Mouse (Mus musculus): ENCODE measurements around the gene Edf1.
A peak's percentile ranks its signal among the peaks of the same experiment; 100 is the strongest.
"Not testable (repeated sequence)": the region's sequence is repeated elsewhere in the genome, so short reads cannot be mapped to it uniquely, and the experiment has no call there.

The Edf1 gene

DNA sequence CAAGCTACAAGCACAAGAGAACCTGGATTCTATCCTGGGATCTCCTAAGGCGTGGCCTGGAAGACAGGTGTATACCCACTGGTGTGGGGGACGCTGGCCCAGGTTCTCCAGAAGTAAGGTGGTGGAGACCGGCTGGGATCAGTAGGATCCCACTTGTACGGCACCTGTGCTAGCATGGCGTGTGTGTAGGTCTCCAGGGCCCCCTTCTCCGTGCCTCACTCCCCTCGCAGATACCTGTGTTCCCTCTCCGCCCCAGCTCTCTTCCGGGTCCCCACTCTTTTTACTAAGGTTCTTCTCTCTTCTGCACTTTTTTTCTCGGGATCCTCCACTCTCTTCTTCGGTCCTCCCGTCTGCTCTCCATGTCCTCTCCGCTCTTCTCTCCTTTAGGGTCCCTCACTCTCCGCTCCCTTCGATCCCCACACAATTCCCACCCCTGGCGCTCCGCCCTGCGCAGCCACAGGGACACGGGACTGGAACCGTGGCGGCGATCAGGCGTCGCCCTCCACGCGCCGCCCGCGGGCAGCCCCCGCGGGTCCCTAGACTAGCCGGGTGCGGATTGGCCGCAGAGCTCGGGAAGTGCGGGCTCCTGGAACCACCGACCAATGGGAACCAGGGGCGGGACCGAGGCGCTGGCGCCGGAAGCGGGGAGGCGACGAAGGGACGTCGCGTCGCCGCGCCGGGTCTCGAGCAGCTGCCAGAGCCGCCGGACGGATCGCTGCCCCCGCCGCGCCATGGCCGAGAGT, at the start of gene Edf1:
Gene Edf1, plus strand, starts transcription at position 627 of the 743 bp plus-strand sequence.
- peak; percentile 96 for DNase-seq

DNA sequence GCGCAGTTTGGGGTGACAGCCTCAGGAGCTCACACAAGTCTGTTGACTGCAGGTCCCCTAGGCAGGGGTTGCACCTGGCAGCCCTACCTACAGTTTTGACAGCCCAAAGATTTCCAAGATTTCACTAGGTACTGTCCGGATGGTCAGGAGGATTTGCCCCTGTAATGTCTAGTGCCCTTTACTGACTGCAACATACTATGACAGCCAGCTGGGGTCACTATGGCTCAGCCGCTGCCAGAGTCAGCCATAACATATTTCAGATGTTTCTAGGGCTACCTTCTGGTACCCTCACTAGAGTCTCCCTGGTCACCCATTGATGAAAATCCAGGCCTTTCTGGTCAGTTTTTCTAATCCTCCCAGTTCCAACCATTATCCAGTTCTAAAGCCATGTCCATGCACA, 47.7 kb upstream of the Edf1 start:
- no peak for DNase-seq

DNA sequence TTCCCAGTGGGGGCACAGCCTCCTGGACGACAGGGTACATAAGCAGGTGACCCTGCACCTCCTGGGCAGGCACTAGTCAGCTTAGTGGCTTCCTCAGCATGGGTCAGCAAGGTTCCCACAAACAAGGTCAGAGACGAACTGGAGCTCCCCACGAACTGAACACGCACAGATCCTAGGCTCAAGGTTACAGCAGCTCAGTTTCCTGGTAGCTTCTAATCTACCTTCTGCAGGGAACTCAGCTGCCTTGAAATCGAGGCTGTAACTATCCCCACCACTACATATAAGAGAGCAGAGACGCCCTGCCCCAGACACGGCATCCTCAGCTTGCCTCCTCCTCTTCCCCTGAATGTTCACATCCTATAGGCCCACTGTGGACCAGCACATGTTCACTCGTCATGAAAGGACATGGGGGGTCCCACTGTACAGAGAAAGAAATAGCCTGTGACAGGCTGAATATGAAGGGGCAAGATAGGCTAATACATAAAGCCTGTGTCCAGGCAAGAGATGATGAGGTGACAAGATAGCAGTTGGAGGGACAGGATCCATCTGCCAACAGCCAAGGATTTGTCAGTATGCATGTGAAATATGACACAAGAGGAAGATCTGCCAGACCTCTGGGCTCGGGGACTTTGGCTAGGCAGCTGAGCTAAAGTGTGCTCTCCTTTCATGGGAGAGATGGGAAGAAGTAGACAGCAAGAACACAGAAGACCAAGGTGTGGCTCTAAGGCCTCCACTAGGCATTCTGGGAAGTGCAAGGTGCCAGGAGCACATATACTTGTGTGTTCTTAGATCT, 30.9 kb upstream of the Edf1 start:
- DNase-seq, result no peak

DNA sequence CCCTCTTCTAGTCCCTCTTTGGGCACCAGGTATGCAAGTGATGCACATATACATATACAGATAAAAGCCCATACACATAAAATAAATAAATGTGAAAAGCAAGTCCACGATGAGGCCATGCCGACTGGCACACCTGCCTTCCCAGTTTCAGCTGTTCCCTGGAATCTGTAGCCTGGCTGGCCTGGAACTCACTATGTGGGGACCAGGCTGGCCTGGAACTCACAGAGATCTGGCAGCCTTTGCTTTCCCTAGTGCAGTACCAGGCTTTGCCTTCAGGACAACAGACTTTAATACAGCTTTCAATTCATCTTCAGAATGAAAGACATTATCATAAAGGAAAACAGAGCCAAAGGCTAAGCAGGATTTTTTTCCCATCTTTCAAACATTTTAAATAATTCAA, 23.9 kb upstream of the Edf1 start:
- DNase-seq, result no peak

GRCm38 (mm10) chr2:25534178-25534865, 23.3 kb upstream of the Edf1 start:
- peak; percentile 86 for DNase-seq

DNA sequence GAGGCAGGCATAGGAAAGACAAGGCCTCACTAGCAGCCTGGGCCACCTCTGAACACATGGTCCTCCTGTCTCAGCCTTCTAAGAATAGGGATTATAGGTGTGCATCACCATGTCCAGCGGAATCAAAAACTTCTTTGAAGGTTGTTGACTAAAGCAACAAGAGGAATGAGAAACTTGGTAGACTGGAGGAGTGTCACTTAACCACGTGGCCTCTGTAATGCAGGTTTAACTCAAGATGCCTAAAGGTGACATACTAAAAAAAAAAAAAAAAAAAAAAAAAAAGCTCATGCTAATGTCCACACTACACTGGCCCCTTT, 22.8 kb upstream of the Edf1 start:
- no peak for DNase-seq

DNA sequence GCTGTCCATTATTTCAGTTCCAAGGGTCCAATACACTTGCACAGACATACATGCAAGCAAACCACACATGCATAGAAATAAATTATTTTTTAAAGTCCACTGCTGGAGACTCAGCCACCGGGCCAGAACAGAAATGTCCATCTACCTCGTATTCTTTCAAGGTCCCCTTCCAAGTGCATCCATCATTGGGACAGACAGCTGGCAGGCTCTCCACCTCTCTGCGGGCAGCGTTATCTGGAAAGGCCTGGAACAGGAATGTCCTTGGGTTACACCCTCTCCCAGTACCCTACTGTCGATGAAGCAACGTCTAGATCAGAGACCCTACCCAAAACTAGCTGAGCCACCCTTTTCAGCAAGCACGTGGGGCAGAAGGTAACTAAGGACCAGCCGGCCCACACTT, 21.1 kb upstream of the Edf1 start:
- DNase-seq, result no peak

DNA sequence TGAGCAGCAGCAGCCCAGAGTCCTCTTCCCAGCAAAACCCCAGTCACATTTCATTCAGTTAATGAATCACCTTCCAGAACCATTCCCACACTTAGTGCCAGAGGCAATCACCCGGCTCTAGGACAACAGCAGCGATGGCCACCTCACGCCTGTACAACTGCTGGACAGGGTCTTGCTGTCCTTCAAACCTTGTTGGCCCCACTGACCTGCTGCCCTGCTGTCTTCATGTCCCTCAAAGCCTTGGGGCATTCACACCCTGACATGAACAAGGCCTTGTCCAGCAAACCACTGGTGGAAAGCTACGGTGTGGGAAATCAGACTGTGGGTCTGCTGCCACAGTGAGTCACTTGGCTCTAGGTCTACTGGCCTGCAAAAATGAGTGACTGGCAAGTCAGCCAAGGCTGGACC, 17.1 kb upstream of the Edf1 start:
- no peak for DNase-seq

- DNase-seq, result no peak
Measured at GRCm38 (mm10) chr2:25541644-25542367, 15.8 kb upstream of the Edf1 start.

DNA sequence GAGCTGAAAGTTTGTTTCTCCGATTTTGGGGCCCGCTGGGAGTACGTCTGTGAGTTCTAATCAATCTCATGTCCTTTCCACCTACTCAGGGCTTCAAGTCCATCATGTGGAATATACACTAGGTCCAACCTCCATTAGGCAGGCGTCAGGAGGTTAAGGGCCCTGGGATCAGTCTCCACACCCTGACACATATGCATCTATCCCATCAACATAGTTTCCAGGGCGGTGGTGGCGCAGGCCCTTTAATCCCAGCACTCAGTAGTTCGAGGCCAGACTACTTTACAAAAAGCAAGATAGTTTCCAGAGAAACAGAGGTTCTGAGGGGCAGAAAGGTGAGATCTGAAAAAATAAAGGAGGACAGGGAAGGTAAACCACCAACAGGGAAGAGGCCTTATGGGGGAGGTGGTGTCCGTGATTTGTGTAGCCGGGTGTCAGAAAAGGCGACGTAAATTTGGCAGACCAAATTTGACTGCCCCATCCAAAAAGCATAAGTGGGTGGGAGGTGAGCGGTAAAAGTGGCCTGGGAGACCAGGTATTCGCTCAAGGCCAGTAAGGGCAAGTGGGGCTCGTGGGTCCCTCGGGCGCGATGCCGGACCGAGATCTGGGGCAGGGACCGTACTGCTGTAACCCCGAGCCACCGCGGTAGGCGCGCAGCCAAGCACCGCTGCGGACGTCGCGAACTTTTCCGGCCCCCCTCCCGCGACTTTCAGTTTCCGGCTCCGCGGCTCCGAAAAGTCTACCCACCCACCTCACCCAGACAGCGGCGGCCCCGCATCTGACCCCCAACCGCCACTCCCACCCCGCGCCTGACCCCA, 11.4 kb upstream of the Edf1 start:
- DNase-seq, result peak; percentile 37

DNA sequence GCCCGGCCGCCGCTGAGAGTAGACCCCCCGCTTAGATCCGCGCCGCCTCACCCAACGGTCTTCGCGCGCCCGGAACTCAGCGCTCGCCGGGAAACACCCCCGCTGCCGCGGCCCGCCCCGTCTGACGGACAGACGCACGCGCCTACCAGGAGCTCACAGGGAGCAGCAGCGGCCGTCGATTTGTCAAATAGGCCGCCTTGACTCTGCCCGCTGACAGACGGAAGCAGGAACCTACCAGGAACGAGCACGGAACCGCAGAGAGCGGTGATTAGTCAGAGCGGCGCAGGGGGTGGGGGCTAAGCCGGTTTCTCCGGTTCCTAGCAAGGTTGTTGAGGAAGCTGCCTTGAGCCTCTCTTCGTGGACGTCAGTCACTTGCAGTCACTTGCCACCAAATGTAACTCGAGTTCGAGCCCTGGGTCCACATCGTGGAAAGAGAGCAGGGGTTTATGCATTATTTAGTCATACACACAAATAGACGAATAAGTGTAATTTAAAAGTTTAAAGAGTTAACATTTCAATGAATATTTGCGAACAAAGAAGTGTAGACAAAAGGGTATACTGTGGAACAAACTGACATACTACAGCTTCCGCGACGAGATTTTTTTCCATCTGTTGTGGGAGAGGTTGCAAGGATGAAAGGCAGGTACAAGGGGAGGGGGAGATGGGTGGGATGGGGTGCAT, 10.7 kb upstream of the Edf1 start, which contains the start of gene Traf2:
Gene Traf2, minus strand, starts transcription at position 130 of the 681 bp plus-strand sequence.
- DNase-seq, result peak; percentile 98

- peak; percentile 27 for DNase-seq
Measured at GRCm38 (mm10) chr2:25549021-25549991, 8.3 kb upstream of the Edf1 start.

DNA sequence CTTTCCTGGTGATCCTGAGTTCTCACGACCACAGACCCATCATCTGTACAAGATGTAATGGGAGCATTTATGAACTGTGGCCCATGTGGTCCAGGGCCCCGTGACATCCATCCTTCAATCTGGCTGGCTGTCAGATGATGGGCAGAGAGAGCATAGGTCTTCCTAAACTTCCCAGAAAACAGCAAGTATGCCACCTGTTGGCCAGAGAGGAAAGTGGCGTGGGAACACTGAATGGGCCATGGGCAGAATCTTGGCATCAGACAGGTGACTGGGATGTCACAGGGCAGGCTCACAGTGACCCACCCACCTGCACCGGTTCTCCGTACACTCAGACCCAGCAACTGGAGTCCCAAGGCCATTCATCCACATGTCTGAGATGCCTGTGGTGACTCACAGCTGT, 6.5 kb upstream of the Edf1 start:
- DNase-seq, result peak; percentile 74

- DNase-seq, result peak; percentile 3
Measured at GRCm38 (mm10) chr2:25553171-25553786, 4.4 kb upstream of the Edf1 start.

DNA sequence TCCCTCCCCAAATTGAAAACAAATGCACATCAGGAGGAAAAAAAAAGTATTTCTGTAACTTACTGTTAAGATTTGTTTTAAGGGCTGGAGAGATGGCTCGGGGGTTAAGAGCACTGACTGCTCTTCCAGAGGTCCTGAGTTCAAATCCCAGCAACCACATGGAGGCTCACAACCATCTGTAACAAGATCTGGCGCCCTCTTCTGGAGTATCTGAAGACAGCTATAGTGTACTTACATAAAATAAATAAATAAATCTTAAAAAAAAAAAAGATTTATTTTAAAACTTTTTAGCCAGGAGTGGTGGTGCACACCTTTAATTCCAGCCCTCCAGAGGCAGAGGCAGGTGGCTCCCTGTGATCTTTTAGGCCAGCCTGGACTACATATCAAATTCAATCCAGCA, 2.2 kb upstream of the Edf1 start:
- not testable (repeated sequence) for DNase-seq

DNA sequence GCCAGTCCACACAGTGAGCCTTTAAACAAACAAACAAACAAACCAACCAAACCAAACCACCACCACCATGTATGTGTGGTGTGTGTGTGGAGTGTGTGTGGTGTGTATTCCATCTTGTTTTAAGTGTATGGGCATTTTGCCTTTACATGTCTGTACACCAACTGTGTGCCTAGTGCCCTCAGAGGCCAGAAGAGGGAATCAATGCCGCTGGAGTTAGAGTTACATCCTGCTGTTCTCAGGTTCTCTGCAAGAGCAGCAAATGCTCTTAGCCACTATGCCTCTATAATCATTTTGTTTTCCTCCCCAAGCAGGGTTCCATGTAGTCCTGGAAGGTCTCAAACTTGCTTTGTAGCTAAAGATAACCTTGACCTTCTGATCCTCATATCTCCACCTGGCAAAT, 1.4 kb upstream of the Edf1 start:
- no peak for DNase-seq

DNA sequence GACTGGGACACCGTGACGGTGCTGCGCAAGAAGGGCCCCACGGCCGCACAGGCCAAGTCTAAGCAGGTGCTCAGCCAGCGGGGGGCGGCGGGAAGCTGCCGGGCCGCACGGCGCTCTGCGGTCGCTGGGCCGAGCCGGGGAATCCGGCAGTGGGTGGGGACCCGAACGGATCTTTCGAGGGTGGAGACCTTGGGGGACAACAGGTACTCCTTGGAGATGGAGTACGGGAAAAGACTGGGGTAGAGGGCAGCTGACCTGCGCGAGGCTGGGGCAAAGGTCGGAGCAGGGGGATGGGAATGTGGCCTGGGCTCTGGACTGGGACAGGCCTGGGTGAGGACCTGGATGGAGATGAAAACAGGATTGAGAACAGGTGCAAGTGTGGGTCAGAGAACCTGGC, 315 bp downstream of the Edf1 start:
- DNase-seq, result no peak

- no peak for DNase-seq
Measured at GRCm38 (mm10) chr2:25558774-25559173, 1.1 kb downstream of the Edf1 start.

DNA sequence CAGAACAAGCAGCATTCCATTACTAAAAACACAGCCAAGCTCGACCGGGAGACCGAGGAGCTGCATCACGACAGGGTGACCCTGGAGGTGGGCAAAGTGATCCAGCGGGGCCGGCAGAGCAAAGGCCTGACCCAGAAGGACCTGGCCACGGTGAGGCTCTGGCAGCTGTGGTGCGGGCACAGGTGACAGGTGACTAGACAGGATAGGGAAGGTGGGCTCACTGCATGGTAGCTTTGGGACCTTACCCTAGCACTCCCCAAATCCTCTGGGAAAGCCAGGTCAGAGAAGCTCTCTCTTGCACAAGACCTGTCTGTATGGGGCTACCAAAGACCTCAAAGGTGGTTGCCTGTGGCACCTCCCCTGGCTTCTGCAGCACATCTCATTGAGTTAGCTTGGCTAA, 2.9 kb downstream of the Edf1 start:
- peak; percentile 34 for DNase-seq

- DNase-seq, result peak; percentile 88
Measured at GRCm38 (mm10) chr2:25561946-25562345, 4.3 kb downstream of the Edf1 start.

Data from cerebellum, adult 9-11 months (tissue).